Mouse (Mus musculus) limb, embryonic 11.5 days (tissue): ENCODE results near the gene Atf6b. TPM values are rescaled to one million over a fixed set of nuclear protein-coding genes. Genes with fewer than 3 reads are reported as not detected.

ENCODE experiments used
- ATAC-seq: fragments of 200-750 bp; cut with Nextera tagmentation; 2 replicates; pipeline ENCODE4 v1.8.0; 2017; ENCODE audit warnings: low read depth; ENCODE audit not compliant: insufficient number of reproducible peaks, low FRiP score, low TSS enrichment
- DNase-seq: peaks from one replicate; pipeline ENCODE4 v3.0.0-alpha.2; 2015; ENCODE audit warnings: low spot score
- H3K27ac ChIP-seq: fragments of 300-500 bp; sonication (generic); replicated peaks from 2 replicates; pipeline ENCODE4 v1.5.1; 2014; ENCODE audit warnings: low read depth, mild to moderate bottlenecking, low read length
- H3K27me3 ChIP-seq: fragments of 300-500 bp; sonication (generic); 2 replicates; pipeline ENCODE4 v1.6.1; 2014; ENCODE audit warnings: mild to moderate bottlenecking, low read length, mixed read lengths; ENCODE audit not compliant: control insufficient read depth, insufficient read depth
- H3K36me3 ChIP-seq: fragments of 300-500 bp; sonication (generic); 2 replicates; pipeline ENCODE4 v1.6.1; 2014; ENCODE audit warnings: mild to moderate bottlenecking, low read length, moderate library complexity, mixed read lengths; ENCODE audit not compliant: control insufficient read depth, insufficient read depth
- H3K4me1 ChIP-seq: fragments of 300-500 bp; sonication (generic); 2 replicates; pipeline ENCODE4 v1.6.1; 2014; ENCODE audit warnings: low read length, mixed read lengths; ENCODE audit not compliant: control insufficient read depth, insufficient read depth
- H3K4me2 ChIP-seq: fragments of 300-500 bp; sonication (generic); 2 replicates; pipeline ENCODE4 v1.6.1; 2014; ENCODE audit warnings: low read depth, mild to moderate bottlenecking, moderate library complexity; ENCODE audit not compliant: severe bottlenecking
- H3K4me3 ChIP-seq: fragments of 300-500 bp; sonication (generic); 2 replicates; pipeline ENCODE4 v1.5.1; 2014; ENCODE audit warnings: low read depth, low read length
- H3K9ac ChIP-seq: fragments of 300-500 bp; sonication (generic); 2 replicates; pipeline ENCODE4 v1.6.1; 2014; ENCODE audit warnings: mild to moderate bottlenecking, low read length
- H3K9me3 ChIP-seq: fragments of 300-500 bp; sonication (generic); 2 replicates; pipeline ENCODE4 v1.6.1; 2016; ENCODE audit warnings: low read length; ENCODE audit not compliant: control insufficient read depth
- WGBS: fragments of 180-500 bp; shearing (Covaris S2); extraction: QIAGEN DNeasy Blood & Tissue Kit; methylation state at CpG from one replicate; pipeline ENCODE4 v1.1.7; 2014; 5-methylcytosine and 5-hydroxymethylcytosine counted together
- polyA plus RNA-seq: library from polyadenylated mRNA; unstranded; fragments of >200 nt; fragmentation: Nextera tagmentation; extraction: Ambion mirVana; gene quantifications from 2 replicates; pipeline ENCODE4 v1.2.1, GENCODE M21; 2014

The Atf6b gene
- polyA plus RNA-seq, 1 experiment from 2014 or later: 63.4 TPM

GRCm38 (mm10) chr17:34692906-34693305, 46.0 kb downstream of the Atf6b start:
- DNase-seq (no peak), ATAC-seq (no peak)
- Histone ChIP-seq H3K4me3 (no peak overlapping the region), H3K36me3 (no peaks in the 10 kb centered on the region), H3K27me3 (no peaks in the 10 kb centered on the region), H3K4me2 (no peak overlapping the region), H3K9me3 (no peaks in the 10 kb centered on the region), H3K9ac (no peak overlapping the region), H3K4me1 (no peaks in the 10 kb centered on the region), H3K27ac (no peak overlapping the region)
- 74% methylated on average over 7 of the region's 7 CpGs for WGBS

GRCm38 (mm10) chr17:34699575-34700408, 52.8 kb downstream of the Atf6b start:
- Histone ChIP-seq H3K4me2 (no peak overlapping the region), H3K27ac (no peak overlapping the region; the same call in 1 of the 2 replicates), H3K9ac (no peak overlapping the region), H3K4me3 (no peak overlapping the region), H3K36me3 (no peaks in the 10 kb centered on the region), H3K4me1 (peaks cover 4% of the 10 kb centered on the region; the same call in 1 of the 2 replicates), H3K27me3 (no peaks in the 10 kb centered on the region), H3K9me3 (no peaks in the 10 kb centered on the region)
- 0 out of 2 replicates have a peak, but pooled peaks have one; percentile 31 for ATAC-seq
- peak; percentile 44 for DNase-seq
- WGBS: 46% methylated on average over 14 of the region's 14 CpGs

GRCm38 (mm10) chr17:34700671-34701071, 53.7 kb downstream of the Atf6b start:
- H3K9ac ChIP-seq: no peak overlapping the region
- H3K27ac ChIP-seq: no peak overlapping the region
- no peak for DNase-seq
- no peaks in the 10 kb centered on the region for H3K27me3 ChIP-seq
- H3K36me3 ChIP-seq: no peaks in the 10 kb centered on the region
- H3K4me3 ChIP-seq: no peak overlapping the region
- 76% methylated on average over 2 of the region's 2 CpGs for WGBS
- H3K9me3 ChIP-seq: no peaks in the 10 kb centered on the region
- ATAC-seq: no peak
- H3K4me1 ChIP-seq: peaks cover 4% of the 10 kb centered on the region; the same call in 1 of the 2 replicates
- H3K4me2 ChIP-seq: no peak overlapping the region

Other genes starting within 250 kb of the Atf6b start
- 0.70 and 0.73 TPM in 2 replicates for gene BC051142, start 248.3 kb upstream of the Atf6b start, polyA plus RNA-seq
- not detected in 2 replicates for gene Btnl4, start 169.8 kb upstream of the Atf6b start, polyA plus RNA-seq
- gene Btnl6, start 129.8 kb upstream of the Atf6b start, polyA plus RNA-seq: not detected in 2 replicates
- 5.2 and 7.7 TPM in 2 replicates for gene Notch4, start 82.9 kb upstream of the Atf6b start, polyA plus RNA-seq
- gene Gpsm3, start 57.3 kb upstream of the Atf6b start, polyA plus RNA-seq: 4.0 and 4.7 TPM in 2 replicates
- gene Pbx2, start 55.9 kb upstream of the Atf6b start, polyA plus RNA-seq: 21.5 and 22.0 TPM in 2 replicates
- 1.3 and 2.7 TPM in 2 replicates for gene Ager, start 49.3 kb upstream of the Atf6b start, polyA plus RNA-seq
- gene Rnf5, start 43.5 kb upstream of the Atf6b start, polyA plus RNA-seq: 111 TPM in 2 replicates
- 58.2 and 74.8 TPM in 2 replicates for gene Agpat1, start 42.9 kb upstream of the Atf6b start, polyA plus RNA-seq
- gene Egfl8, start 31.2 kb upstream of the Atf6b start, polyA plus RNA-seq: 2.8 and 3.5 TPM in 2 replicates
- 24.8 and 26.1 TPM in 2 replicates for gene Ppt2, start 18.6 kb upstream of the Atf6b start, polyA plus RNA-seq
- gene Prrt1, start 17.6 kb upstream of the Atf6b start, polyA plus RNA-seq: 0.17 and 0.20 TPM in 2 replicates
- gene Fkbpl, start 2.4 kb upstream of the Atf6b start, polyA plus RNA-seq: 13.1 and 19.3 TPM in 2 replicates
- not detected in 2 replicates for gene Tnxb, start 23.4 kb downstream of the Atf6b start, polyA plus RNA-seq
- gene C4b, start 96.7 kb downstream of the Atf6b start, polyA plus RNA-seq: not detected in 2 replicates
- not detected in 2 replicates for gene Cyp21a1, start 157.4 kb downstream of the Atf6b start, polyA plus RNA-seq
- 20.5 and 21.2 TPM in 2 replicates for gene Stk19, start 189.8 kb downstream of the Atf6b start, polyA plus RNA-seq
- gene Dxo, start 189.9 kb downstream of the Atf6b start, polyA plus RNA-seq: 72.4 and 74.6 TPM in 2 replicates
- gene Skiv2l, start 203.1 kb downstream of the Atf6b start, polyA plus RNA-seq: 43.2 and 49.0 TPM in 2 replicates
- gene Nelfe, start 203.2 kb downstream of the Atf6b start, polyA plus RNA-seq: 152 TPM in 2 replicates
- gene Cfb, start 215.4 kb downstream of the Atf6b start, polyA plus RNA-seq: 1.6 and 2.6 TPM in 2 replicates
- gene Zbtb12, start 232.3 kb downstream of the Atf6b start, polyA plus RNA-seq: 1.9 and 2.3 TPM in 2 replicates
- gene Gm20547, start 234.9 kb downstream of the Atf6b start, polyA plus RNA-seq: not detected in 2 replicates